Mouse (Mus musculus): ENCODE data around the gene Haus4. TPM values are rescaled to one million over a fixed set of nuclear protein-coding genes. Genes with fewer than 3 reads are reported as not detected.

The Haus4 gene
- total and polyA plus RNA-seq, 3 experiments = 39.2 to 73.4 TPM; not detected in 1

DNA sequence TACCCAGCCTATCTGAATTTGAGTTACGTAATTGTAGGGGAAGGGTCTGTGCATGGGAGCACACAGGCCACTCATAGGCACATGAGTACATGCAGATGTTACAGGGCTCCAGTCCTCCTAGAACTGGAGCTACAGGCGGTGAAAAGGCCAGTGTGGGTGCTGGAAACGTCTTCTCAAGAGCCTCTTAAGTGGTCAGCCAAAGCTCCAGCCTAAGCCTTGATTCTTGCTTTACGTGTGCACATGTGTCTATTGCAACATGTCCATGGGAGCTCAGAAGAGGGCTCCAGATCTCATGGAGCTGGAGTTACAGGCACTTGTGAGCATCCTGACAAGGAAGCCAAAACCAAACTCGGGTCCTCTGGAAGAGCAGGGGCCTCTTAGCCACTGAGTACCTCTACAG is 9.7 kb downstream of the Haus4 start:
- no peaks in the 10 kb centered on the region for H3K9me3 ChIP-seq (replicated peaks; ENCODE audit: insufficient read depth, low read length)
- no peak overlapping the region for H3K4me3 ChIP-seq (ENCODE audit: control insufficient read depth in 1 of 2, insufficient read depth in 1 of 2, low read depth in 2 of 2, low read length in 2 of 2)
- TF ChIP-seq RAD21 (IDR thresholded peaks at IDR 0.05; ENCODE audit: low read depth, low read length) (no peak), MAZ (IDR thresholded peaks at IDR 0.05; ENCODE audit: low read depth, low read length) (no peak), USF2 (IDR thresholded peaks at IDR 0.05; ENCODE audit: borderline replicate concordance in 1 of 2, insufficient read depth in 1 of 2, low read depth in 1 of 2, low read length in 2 of 2) (no peak), MXI1 (IDR thresholded peaks at IDR 0.05; ENCODE audit: low read depth, low read length) (no peak), GABPA (IDR thresholded peaks at IDR 0.05; ENCODE audit: low read depth, low read length) (no peak), TCF12 (IDR thresholded peaks at IDR 0.05; ENCODE audit: low read depth, low read length) (no peak), SMC3 (IDR thresholded peaks at IDR 0.05; ENCODE audit: low read depth, low read length) (no peak), HCFC1 (IDR thresholded peaks at IDR 0.05; ENCODE audit: low read depth, low read length) (no peak), RCOR1 (IDR thresholded peaks at IDR 0.05; ENCODE audit: low read depth, low read length) (no peak), POLR2AphosphoS2 (IDR thresholded peaks at IDR 0.05; ENCODE audit: low read length) (no peak), JUND (IDR thresholded peaks at IDR 0.05; ENCODE audit: low read depth, low read length) (no peak)
- no peaks in the 10 kb centered on the region for H3K79me2 ChIP-seq (ENCODE audit: control insufficient read depth, insufficient read depth, low read length, poor library complexity)
- H3K9ac ChIP-seq (ENCODE audit: control insufficient read depth, low read depth, low read length, poor library complexity, severe bottlenecking) = no peak overlapping the region
- DNase-seq (ENCODE audit: low read depth, low spot score) = no peak
- no peaks in the 10 kb centered on the region for H3K27me3 ChIP-seq (ENCODE audit: control insufficient read depth in 1 of 2, insufficient read depth in 2 of 2, low read length in 2 of 2)
- H3K4me1 ChIP-seq (ENCODE audit: control insufficient read depth in 1 of 2, insufficient read depth in 2 of 2, low read length in 2 of 2) = no peaks in the 10 kb centered on the region
- H3K36me3 ChIP-seq (ENCODE audit: control insufficient read depth in 1 of 2, insufficient read depth in 2 of 2, low read length in 2 of 2) = peaks cover 0 to 5% of the 10 kb centered on the region in 2 experiments; a peak in 2 of 4 replicates
- no peak overlapping the region for H3K27ac ChIP-seq (ENCODE audit: control insufficient read depth, low read depth, low read length)

DNA sequence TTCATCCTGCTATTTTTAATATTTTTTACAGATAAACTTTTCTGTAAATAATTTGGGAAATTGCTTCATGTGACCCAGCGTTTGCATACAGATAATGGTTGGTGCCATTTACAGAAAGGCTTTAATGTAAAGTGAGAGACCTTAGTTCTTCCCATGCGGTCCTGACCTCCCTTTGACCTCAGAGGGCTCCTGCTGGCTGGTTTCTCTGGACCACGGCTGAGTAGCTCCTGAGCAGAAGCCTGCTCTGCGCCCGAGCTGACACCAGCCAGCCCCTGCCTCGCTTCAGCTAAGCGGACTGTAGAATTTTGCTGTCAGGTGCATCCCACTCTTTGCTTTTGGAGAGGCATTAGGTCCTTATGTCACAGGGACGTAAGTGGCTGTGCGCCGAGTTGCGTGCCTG is 13.6 kb downstream of the Haus4 start:
- Histone ChIP-seq H3K27ac (ENCODE audit: control insufficient read depth, low read depth, low read length) (no peak overlapping the region), H3K9ac (ENCODE audit: control insufficient read depth, low read depth, low read length, poor library complexity, severe bottlenecking) (no peak overlapping the region), H3K79me2 (ENCODE audit: control insufficient read depth, insufficient read depth, low read length, poor library complexity) (no peaks in the 10 kb centered on the region), H3K4me1 (ENCODE audit: control insufficient read depth in 1 of 2, insufficient read depth in 2 of 2, low read length in 2 of 2) (peaks cover 2 to 5% of the 10 kb centered on the region in 2 experiments; a peak in 2 of 4 replicates), H3K9me3 (replicated peaks; ENCODE audit: insufficient read depth, low read length) (no peaks in the 10 kb centered on the region), H3K4me3 (ENCODE audit: control insufficient read depth in 1 of 2, insufficient read depth in 1 of 2, low read depth in 2 of 2, low read length in 2 of 2) (no peak overlapping the region), H3K27me3 (ENCODE audit: control insufficient read depth in 1 of 2, insufficient read depth in 2 of 2, low read length in 2 of 2) (no peaks in the 10 kb centered on the region), H3K36me3 (ENCODE audit: control insufficient read depth in 1 of 2, insufficient read depth in 2 of 2, low read length in 2 of 2) (peaks cover 0 to 3% of the 10 kb centered on the region in 2 experiments; a peak in 1 of 4 replicates)
- TF ChIP-seq MAZ (IDR thresholded peaks at IDR 0.05; ENCODE audit: low read depth, low read length) = no peak
- TF ChIP-seq ZC3H11A (IDR thresholded peaks at IDR 0.05; ENCODE audit: low read depth, low read length) = no peak
- no peak for TF ChIP-seq TAL1 (IDR thresholded peaks at IDR 0.05; ENCODE audit: low read length)
- no peak for TF ChIP-seq EP300 (IDR thresholded peaks at IDR 0.05; ENCODE audit: low read depth in 1 of 2, low read length in 2 of 2)
- TF ChIP-seq MAFK (IDR thresholded peaks at IDR 0.05; ENCODE audit: borderline replicate concordance, low read depth, low read length) = no peak
- TF ChIP-seq GATA1 (IDR thresholded peaks at IDR 0.05; ENCODE audit: low read depth, low read length) = no peak
- no peak for TF ChIP-seq BHLHE40 (IDR thresholded peaks at IDR 0.05; ENCODE audit: borderline replicate concordance, low read depth, low read length)
- TF ChIP-seq USF2 (IDR thresholded peaks at IDR 0.05; ENCODE audit: borderline replicate concordance in 1 of 2, insufficient read depth in 1 of 2, low read depth in 1 of 2, low read length in 2 of 2) = no peak
- no peak for TF ChIP-seq GABPA (IDR thresholded peaks at IDR 0.05; ENCODE audit: low read depth, low read length)
- TF ChIP-seq SMC3 (IDR thresholded peaks at IDR 0.05; ENCODE audit: low read depth, low read length) = no peak
- no peak for TF ChIP-seq MEF2A (IDR thresholded peaks at IDR 0.05; ENCODE audit: extremely low read depth, insufficient replicate concordance, low read depth, low read length, poor library complexity, severe bottlenecking)
- TF ChIP-seq HCFC1 (IDR thresholded peaks at IDR 0.05; ENCODE audit: low read depth, low read length) = no peak
- TF ChIP-seq UBTF (IDR thresholded peaks at IDR 0.05; ENCODE audit: borderline replicate concordance, insufficient read depth, low read depth, low read length) = no peak
- no peak for TF ChIP-seq NELFE (IDR thresholded peaks at IDR 0.05; ENCODE audit: low read depth, low read length)
- TF ChIP-seq POLR2AphosphoS2 (IDR thresholded peaks at IDR 0.05; ENCODE audit: low read length) = no peak
- TF ChIP-seq ZKSCAN1 (IDR thresholded peaks at IDR 0.05; ENCODE audit: low read depth, low read length) = no peak
- no peak for TF ChIP-seq POLR2A (IDR thresholded peaks at IDR 0.05; ENCODE audit: control insufficient read depth in 1 of 2, insufficient read depth in 1 of 2, low read depth in 1 of 2, low read length in 2 of 2, poor library complexity in 1 of 2)
- DNase-seq (ENCODE audit: low read depth, low spot score) = no peak

All from MEL (cell line).